Mouse (Mus musculus) neural tube, embryonic 13.5 days (tissue): ENCODE measurements around the gene Gemin5. TPM values are rescaled to one million over a fixed set of nuclear protein-coding genes. Genes with fewer than 3 reads are reported as not detected.

Experiments
- ATAC-seq: fragments of 200-750 bp; cut with Nextera tagmentation; 2 replicates; pipeline ENCODE4 v1.8.0; 2017; ENCODE audit warnings: low read depth, mild to moderate bottlenecking, moderate TSS enrichment, moderate library complexity
- H3K27ac ChIP-seq: fragments of 300-500 bp; sonication (generic); replicated peaks from 2 replicates; pipeline ENCODE4 v1.5.1; 2015; ENCODE audit warnings: moderate library complexity, mild to moderate bottlenecking, inconsistent platforms
- H3K27me3 ChIP-seq: fragments of 300-500 bp; sonication (generic); 2 replicates; pipeline ENCODE4 v1.6.1; 2015; ENCODE audit warnings: mild to moderate bottlenecking, inconsistent platforms
- H3K36me3 ChIP-seq: fragments of 300-500 bp; sonication (generic); 2 replicates; pipeline ENCODE4 v1.6.1; 2015; ENCODE audit warnings: mild to moderate bottlenecking, inconsistent platforms
- H3K4me1 ChIP-seq: fragments of 300-500 bp; sonication (generic); replicated peaks from 2 replicates; pipeline ENCODE4 v1.6.1; 2015; ENCODE audit warnings: inconsistent platforms
- H3K4me2 ChIP-seq: fragments of 300-500 bp; sonication (generic); 2 replicates; pipeline ENCODE4 v1.6.1; 2015; ENCODE audit warnings: inconsistent platforms, mild to moderate bottlenecking, moderate library complexity
- H3K4me3 ChIP-seq: fragments of 300-500 bp; sonication (generic); 2 replicates; pipeline ENCODE4 v1.5.1; 2015; ENCODE audit warnings: mild to moderate bottlenecking, inconsistent platforms
- H3K9ac ChIP-seq: fragments of 300-500 bp; sonication (generic); 2 replicates; pipeline ENCODE4 v1.6.1; 2015; ENCODE audit warnings: moderate library complexity, mild to moderate bottlenecking, inconsistent platforms
- H3K9me3 ChIP-seq: fragments of 300-500 bp; sonication (generic); 2 replicates; pipeline ENCODE4 v1.6.1; 2016; ENCODE audit warnings: inconsistent platforms
- WGBS: fragments of 180-500 bp; shearing (Covaris S2); methylation state at CpG from one replicate; pipeline ENCODE4 v1.1.7; 2015; 5-methylcytosine and 5-hydroxymethylcytosine counted together
- polyA plus RNA-seq: library from polyadenylated mRNA; unstranded; fragments of >200 nt; fragmentation: Nextera tagmentation; extraction: Ambion mirVana; gene quantifications from 2 replicates; pipeline ENCODE4 v1.2.1, GENCODE M21; 2015

The Gemin5 gene
- polyA plus RNA-seq, 1 experiment from 2014 or later: 12.4 TPM

DNA sequence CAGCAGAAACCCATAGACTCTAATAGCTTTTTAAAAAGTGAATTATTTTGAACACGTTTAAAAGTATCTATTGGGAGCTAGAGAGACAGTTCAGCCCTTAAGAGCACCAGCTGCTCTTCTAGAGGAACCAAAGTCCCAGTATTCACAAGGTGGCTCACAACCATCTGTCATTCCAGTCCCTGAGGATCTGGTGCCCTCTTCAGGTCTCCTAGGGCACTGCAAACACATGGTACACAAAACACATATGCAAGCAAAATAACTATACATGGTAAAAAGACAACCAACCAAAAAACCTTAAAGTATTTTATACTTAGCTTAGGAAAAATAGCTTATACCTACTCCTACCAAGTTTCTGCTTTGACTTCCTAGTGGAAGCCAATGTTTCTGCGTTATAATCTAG, 3.3 kb downstream of the Gemin5 start:
- Histone ChIP-seq H3K4me1 (peaks cover 8% of the 10 kb centered on the region), H3K4me3 (no peak overlapping the region), H3K9ac (no peak overlapping the region), H3K36me3 (peaks cover 57% of the 10 kb centered on the region), H3K27me3 (no peaks in the 10 kb centered on the region), H3K27ac (no peak overlapping the region), H3K4me2 (no peak overlapping the region), H3K9me3 (no peaks in the 10 kb centered on the region)
- no peak for ATAC-seq
- 86% methylated on average over 2 of the region's 2 CpGs for WGBS

GRCm38 (mm10) chr11:58156871-58157270, 11.5 kb downstream of the Gemin5 start:
- Histone ChIP-seq H3K27me3 (no peaks in the 10 kb centered on the region), H3K4me3 (no peak overlapping the region), H3K4me1 (no peaks in the 10 kb centered on the region), H3K9ac (no peak overlapping the region), H3K36me3 (peaks cover 89% of the 10 kb centered on the region), H3K4me2 (no peak overlapping the region), H3K9me3 (no peaks in the 10 kb centered on the region), H3K27ac (no peak overlapping the region)
- ATAC-seq: no peak
- WGBS: 82% methylated on average over 3 of the region's 3 CpGs

DNA sequence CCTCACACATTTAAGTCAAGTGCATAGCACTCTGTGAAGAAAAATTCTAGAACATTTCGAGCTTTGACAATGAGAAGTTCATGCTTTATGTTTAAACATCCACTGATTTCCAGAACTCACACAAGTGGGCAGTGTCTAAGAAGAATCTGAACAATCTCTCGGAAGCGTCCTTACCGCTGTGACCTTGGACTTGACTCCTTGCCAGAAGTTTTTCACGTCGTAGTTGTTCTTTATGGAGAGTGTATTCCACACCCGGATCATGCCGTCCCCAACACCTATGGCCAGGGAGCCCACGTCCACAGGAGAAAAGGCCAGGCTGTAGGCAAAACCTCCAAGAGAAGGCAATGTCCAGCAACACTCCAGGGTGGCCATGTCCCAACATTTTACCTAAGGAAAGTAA, 12.9 kb downstream of the Gemin5 start:
- H3K27ac ChIP-seq: no peak overlapping the region
- H3K4me2 ChIP-seq: no peak overlapping the region
- H3K4me1 ChIP-seq: no peaks in the 10 kb centered on the region
- WGBS: 95% methylated on average over 9 of the region's 9 CpGs
- H3K36me3 ChIP-seq: peaks cover 88% of the 10 kb centered on the region
- no peaks in the 10 kb centered on the region for H3K27me3 ChIP-seq
- H3K9me3 ChIP-seq: no peaks in the 10 kb centered on the region
- no peak overlapping the region for H3K4me3 ChIP-seq
- H3K9ac ChIP-seq: no peak overlapping the region
- no peak for ATAC-seq

DNA sequence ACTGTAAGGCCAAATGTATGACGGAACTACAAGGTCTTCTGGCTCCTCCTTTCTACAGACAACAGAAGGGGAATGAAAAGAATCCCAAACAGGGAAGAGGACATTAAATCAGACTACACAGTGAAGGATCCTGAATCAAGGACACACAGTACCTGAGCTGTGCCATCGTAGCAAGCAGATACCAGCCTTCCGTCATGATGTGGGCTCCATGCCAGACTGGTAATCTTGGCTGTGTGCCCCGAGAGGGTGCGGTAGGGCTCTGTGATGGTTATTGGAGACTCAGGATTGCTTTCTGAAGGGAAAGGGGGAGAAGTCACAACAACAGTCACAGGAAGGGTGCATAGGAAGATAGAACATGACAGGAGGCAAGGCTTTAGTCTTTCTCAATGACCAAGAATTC, 22.1 kb downstream of the Gemin5 start:
- WGBS: 77% methylated on average over 5 of the region's 5 CpGs
- Histone ChIP-seq H3K36me3 (peaks cover 89% of the 10 kb centered on the region), H3K27ac (no peak overlapping the region)

DNA sequence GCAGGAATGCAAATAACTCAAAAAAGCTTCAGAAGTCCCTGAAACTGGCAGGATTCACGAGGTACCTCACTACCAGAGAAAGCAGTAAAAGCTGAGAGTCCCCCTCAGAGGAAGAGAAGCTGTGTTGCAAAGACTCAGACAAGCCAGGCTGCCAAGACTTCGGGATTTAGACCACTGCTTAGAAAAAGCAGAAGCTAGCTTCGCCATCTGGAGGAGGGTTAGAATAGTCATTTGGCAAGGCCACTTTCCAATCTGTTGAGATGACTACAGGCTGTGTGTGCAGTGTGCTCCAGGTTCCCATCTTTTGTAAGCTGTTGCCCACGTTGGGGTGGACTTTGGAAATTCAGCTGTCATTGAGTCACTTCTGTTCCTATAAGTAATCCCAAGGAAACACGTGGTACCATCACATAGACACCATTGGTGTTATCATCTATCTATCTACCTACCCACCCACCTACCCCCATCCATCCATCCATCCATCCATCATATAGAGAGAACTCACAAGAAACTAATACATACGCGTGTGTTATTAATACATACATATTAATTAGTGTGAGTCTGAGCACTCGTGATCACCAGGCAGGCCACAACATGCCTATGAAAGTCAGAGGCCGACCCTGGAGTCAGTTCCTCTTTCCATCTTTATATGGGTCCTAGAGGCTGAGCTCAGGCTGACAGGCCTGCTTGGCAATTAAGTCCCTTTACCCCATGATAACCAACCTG, 24.5 kb downstream of the Gemin5 start:
- WGBS: 95% methylated on average over 9 of the region's 9 CpGs
- no peak overlapping the region for H3K4me3 ChIP-seq
- H3K9ac ChIP-seq: no peak overlapping the region
- H3K36me3 ChIP-seq: peaks cover 91% of the 10 kb centered on the region
- no peak overlapping the region for H3K27ac ChIP-seq
- no peaks in the 10 kb centered on the region for H3K27me3 ChIP-seq
- no peak for ATAC-seq
- H3K4me2 ChIP-seq: no peak overlapping the region
- H3K9me3 ChIP-seq: no peaks in the 10 kb centered on the region
- no peaks in the 10 kb centered on the region for H3K4me1 ChIP-seq

More for the DNA sequence above, 22.1 kb downstream of the Gemin5 start:
- Histone ChIP-seq H3K27me3 (no peaks in the 10 kb centered on the region), H3K4me3 (no peak overlapping the region), H3K9me3 (no peaks in the 10 kb centered on the region), H3K4me2 (no peak overlapping the region), H3K9ac (no peak overlapping the region), H3K4me1 (no peaks in the 10 kb centered on the region)
- ATAC-seq: no peak

DNA sequence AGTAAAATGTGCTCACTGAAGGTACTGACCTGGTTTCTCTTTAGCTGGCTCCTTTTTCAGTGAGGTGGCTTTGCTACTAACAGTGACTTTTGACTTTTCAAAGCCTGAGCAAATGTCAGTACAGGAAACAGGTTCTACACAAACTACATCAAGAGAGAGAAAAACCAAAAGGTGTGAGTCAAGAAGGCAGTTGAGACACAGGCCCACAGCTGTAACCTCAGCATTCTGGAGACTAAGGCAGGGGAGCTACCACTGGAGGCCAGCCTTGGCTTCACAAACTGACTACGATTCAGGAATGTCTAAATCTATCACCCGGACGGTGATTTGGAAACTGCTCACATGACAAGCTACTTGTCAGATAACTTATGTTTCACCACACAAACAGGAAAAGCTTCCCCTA, 28.9 kb downstream of the Gemin5 start:
- WGBS: 91% methylated on average over 3 of the region's 3 CpGs
- Histone ChIP-seq H3K27me3 (no peaks in the 10 kb centered on the region), H3K27ac (no peak overlapping the region), H3K4me2 (no peak overlapping the region), H3K36me3 (peaks cover 92% of the 10 kb centered on the region), H3K4me1 (no peaks in the 10 kb centered on the region), H3K9me3 (no peaks in the 10 kb centered on the region), H3K4me3 (no peak overlapping the region), H3K9ac (no peak overlapping the region)
- ATAC-seq: no peak

DNA sequence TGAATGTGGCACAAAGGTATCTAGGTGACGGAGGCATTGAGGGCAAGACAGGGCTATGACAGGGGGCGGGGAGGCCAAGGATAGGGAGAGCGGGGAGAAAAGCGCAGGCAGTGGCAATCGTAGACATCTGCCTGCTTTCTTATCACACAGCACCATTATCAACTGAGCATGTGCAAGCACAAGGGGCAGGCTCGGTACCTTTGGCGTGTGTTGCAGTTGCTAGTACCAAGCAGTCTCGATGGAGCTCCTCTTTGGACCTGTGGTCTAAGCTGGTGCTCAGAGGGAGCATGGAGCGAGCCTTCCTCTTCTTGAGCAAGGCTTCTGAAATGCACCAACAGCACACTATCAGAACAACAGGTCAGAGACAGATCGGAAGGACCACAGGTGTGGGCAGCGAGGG, 29.5 kb downstream of the Gemin5 start:
- WGBS: 73% methylated on average over 11 of the region's 11 CpGs
- H3K36me3 ChIP-seq: peaks cover 92% of the 10 kb centered on the region
- ATAC-seq: no peak

GRCm38 (mm10) chr11:58136677-58137076, 31.7 kb downstream of the Gemin5 start:
- WGBS: 94% methylated on average over 6 of the region's 6 CpGs

More for the DNA sequence above, 29.5 kb downstream of the Gemin5 start:
- no peak overlapping the region for H3K4me2 ChIP-seq
- no peak overlapping the region for H3K4me3 ChIP-seq
- H3K27ac ChIP-seq: no peak overlapping the region
- H3K9ac ChIP-seq: no peak overlapping the region
- H3K4me1 ChIP-seq: no peaks in the 10 kb centered on the region
- no peaks in the 10 kb centered on the region for H3K27me3 ChIP-seq
- H3K9me3 ChIP-seq: no peaks in the 10 kb centered on the region

DNA sequence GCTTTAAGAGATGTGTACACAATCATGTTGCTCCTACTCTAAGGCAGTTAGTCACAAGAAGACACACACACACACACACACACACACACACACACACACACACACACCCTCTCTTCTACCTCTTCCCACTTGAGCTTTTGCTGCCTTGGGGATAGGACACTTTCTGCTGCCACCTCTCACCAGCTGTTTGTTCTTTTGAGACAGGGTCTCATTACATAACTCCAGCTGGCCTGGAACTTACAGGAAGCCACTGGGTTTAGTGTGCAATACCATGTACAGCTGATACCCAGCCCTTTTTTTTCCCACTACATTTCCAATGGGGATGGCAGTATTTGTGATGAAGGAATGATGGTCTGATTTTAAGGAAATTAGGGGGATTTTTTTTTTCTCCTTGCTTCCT, 33.0 kb downstream of the Gemin5 start:
- ATAC-seq: no peak
- Histone ChIP-seq H3K9me3 (no peaks in the 10 kb centered on the region), H3K4me2 (no peak overlapping the region), H3K4me1 (no peaks in the 10 kb centered on the region), H3K36me3 (peaks cover 95% of the 10 kb centered on the region), H3K27ac (no peak overlapping the region), H3K9ac (no peak overlapping the region), H3K4me3 (no peak overlapping the region), H3K27me3 (no peaks in the 10 kb centered on the region)

More at GRCm38 (mm10) chr11:58136677-58137076, 31.7 kb downstream of the Gemin5 start:
- H3K9ac ChIP-seq: no peak overlapping the region
- H3K36me3 ChIP-seq: peaks cover 97% of the 10 kb centered on the region
- H3K4me2 ChIP-seq: no peak overlapping the region
- no peaks in the 10 kb centered on the region for H3K4me1 ChIP-seq
- no peak for ATAC-seq
- no peaks in the 10 kb centered on the region for H3K27me3 ChIP-seq
- no peak overlapping the region for H3K27ac ChIP-seq
- no peak overlapping the region for H3K4me3 ChIP-seq
- H3K9me3 ChIP-seq: no peaks in the 10 kb centered on the region

DNA sequence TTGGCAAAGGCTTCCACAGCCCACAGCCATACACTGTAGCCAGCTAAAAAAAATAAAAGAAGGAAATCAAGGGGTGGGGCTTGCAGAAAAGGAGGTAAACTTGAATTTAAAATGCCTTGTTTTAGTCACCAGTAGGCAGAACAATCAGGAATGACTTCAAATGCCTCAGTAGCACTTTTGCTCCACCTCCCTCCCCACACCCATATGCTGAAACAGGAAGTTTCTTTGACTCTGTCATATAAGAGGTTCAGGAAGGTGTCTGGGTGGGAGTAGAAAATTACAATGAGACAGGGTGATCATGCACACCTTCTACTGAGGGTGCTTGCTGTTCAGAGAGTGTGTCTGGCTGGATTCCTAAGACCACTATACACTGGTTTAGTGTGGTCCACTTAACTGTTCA, 33.5 kb downstream of the Gemin5 start:
- no peak overlapping the region for H3K27ac ChIP-seq
- ATAC-seq: no peak
- H3K9ac ChIP-seq: no peak overlapping the region
- no peaks in the 10 kb centered on the region for H3K27me3 ChIP-seq
- peaks cover 95% of the 10 kb centered on the region for H3K36me3 ChIP-seq
- no peak overlapping the region for H3K4me3 ChIP-seq
- H3K9me3 ChIP-seq: no peaks in the 10 kb centered on the region
- H3K4me2 ChIP-seq: no peak overlapping the region
- H3K4me1 ChIP-seq: no peaks in the 10 kb centered on the region

DNA sequence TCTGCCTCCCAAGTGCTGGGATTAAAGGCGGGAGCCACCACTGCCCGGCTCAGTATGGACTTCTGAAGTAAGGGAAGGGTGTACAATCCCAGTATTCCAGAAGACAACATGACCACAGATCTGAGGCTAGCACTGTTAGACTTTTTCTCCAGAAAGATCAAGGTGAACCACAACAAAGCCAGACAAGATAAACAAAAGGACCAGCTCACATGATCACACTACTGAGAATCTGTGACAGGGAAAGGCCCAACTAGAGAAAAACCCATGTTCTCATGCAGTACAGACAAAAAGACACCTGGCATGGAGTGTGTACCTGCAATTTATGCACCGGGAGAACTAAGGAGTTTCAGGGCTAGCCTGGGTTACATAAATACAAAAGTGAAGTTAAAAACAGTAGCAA, 36.3 kb downstream of the Gemin5 start:
- H3K36me3 ChIP-seq: peaks cover 95% of the 10 kb centered on the region
- no peak overlapping the region for H3K4me3 ChIP-seq
- no peak overlapping the region for H3K4me2 ChIP-seq
- no peaks in the 10 kb centered on the region for H3K9me3 ChIP-seq
- no peak overlapping the region for H3K27ac ChIP-seq
- no peak overlapping the region for H3K9ac ChIP-seq
- H3K27me3 ChIP-seq: no peaks in the 10 kb centered on the region
- H3K4me1 ChIP-seq: no peaks in the 10 kb centered on the region
- WGBS: 95% methylated on average over 3 of the region's 3 CpGs
- ATAC-seq: no peak

DNA sequence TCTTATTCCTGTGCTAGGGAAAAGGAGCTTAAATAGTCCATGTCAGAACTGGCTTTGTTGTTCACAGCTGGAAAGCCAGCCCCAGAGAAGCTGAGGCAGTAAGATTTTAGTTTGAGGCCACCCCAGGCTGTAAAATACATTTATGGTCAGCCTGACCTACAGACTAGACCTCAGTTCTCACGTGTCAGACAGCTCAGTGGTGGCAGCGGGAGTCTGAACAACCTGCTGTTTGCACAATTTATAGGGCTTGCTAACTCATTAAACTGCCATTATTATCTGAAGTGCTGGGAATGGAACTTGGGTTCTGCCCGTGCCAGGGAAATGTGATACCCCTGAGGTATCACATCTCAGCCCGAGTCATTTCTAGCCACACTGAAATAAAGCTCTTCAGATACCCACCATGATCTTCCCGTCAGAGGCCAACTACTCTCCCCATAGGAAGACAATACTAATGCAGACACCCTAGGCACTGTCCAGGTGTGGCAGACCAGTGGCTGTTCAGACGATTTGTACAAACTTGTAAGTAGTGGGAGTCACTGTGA, 39.0 kb downstream of the Gemin5 start:
- 35% methylated on average over 6 of the region's 6 CpGs for WGBS
- no peak overlapping the region for H3K9ac ChIP-seq
- no peak overlapping the region for H3K27ac ChIP-seq
- H3K4me2 ChIP-seq: no peak overlapping the region
- H3K9me3 ChIP-seq: no peaks in the 10 kb centered on the region
- H3K4me1 ChIP-seq: peaks cover 7% of the 10 kb centered on the region; the same call in 1 of the 2 replicates
- ATAC-seq: no peak
- peaks cover 93% of the 10 kb centered on the region for H3K36me3 ChIP-seq
- no peak overlapping the region for H3K4me3 ChIP-seq
- H3K27me3 ChIP-seq: no peaks in the 10 kb centered on the region

GRCm38 (mm10) chr11:58127544-58127943, 40.8 kb downstream of the Gemin5 start:
- 95% methylated on average over 2 of the region's 2 CpGs for WGBS
- Histone ChIP-seq H3K4me2 (no peak overlapping the region), H3K27ac (no peak overlapping the region), H3K27me3 (no peaks in the 10 kb centered on the region), H3K9ac (no peak overlapping the region), H3K4me3 (no peak overlapping the region), H3K36me3 (peaks cover 97% of the 10 kb centered on the region), H3K9me3 (no peaks in the 10 kb centered on the region), H3K4me1 (peaks cover 7% of the 10 kb centered on the region; the same call in 1 of the 2 replicates)
- ATAC-seq: no peak
